Mouse (Mus musculus) small intestine, adult 2 months (tissue): Measurements from ENCODE around the gene Tap2. TPM values are rescaled to one million over a fixed set of nuclear protein-coding genes. Genes with fewer than 3 reads are reported as not detected.

Experiments
- H3K27ac ChIP-seq: fragments of 200-500 bp; 2 replicates; pipeline ENCODE4 v1.5.1; 2012; ENCODE audit warnings: low read depth, low read length, control low read depth, inconsistent platforms; ENCODE audit not compliant: insufficient read depth
- H3K27me3 ChIP-seq: fragments of 200-500 bp; 2 replicates; pipeline ENCODE4 v1.6.1; 2012; ENCODE audit warnings: mild to moderate bottlenecking, moderate library complexity, low read length, inconsistent platforms; ENCODE audit not compliant: control insufficient read depth, insufficient read depth
- H3K36me3 ChIP-seq: fragments of 200-500 bp; 2 replicates; pipeline ENCODE4 v1.6.1; 2012; ENCODE audit warnings: mild to moderate bottlenecking, low read length, control low read depth, inconsistent platforms; ENCODE audit not compliant: control insufficient read depth, insufficient read depth
- H3K4me1 ChIP-seq: fragments of 200-500 bp; 2 replicates; pipeline ENCODE4 v1.6.1; 2012; ENCODE audit warnings: low read length, inconsistent platforms, mixed read lengths; ENCODE audit not compliant: control insufficient read depth, insufficient read depth, insufficient read length
- H3K4me3 ChIP-seq: fragments of 200-500 bp; 2 replicates; pipeline ENCODE4 v1.5.1; 2012; ENCODE audit warnings: low read depth, mild to moderate bottlenecking, control low read depth, inconsistent platforms, low read length, moderate library complexity
- CTCF ChIP-seq: fragments of 200-500 bp; IDR thresholded peaks from 2 replicates; pipeline ENCODE4 v1.5.1; 2012; ENCODE audit warnings: low read depth, mild to moderate bottlenecking, control low read depth, inconsistent platforms, low read length, moderate library complexity, mixed read lengths; ENCODE audit not compliant: insufficient replicate concordance, insufficient read length; ENCODE audit errors: extremely low read depth
- POLR2A ChIP-seq: fragments of 200-500 bp; IDR thresholded peaks from 2 replicates; pipeline ENCODE4 v1.6.1; 2012; ENCODE audit warnings: low read depth, mild to moderate bottlenecking, control low read depth, inconsistent platforms, low read length, moderate library complexity
- WGBS: fragments of 180-500 bp; shearing (Covaris S2); methylation state at CpG from one replicate; pipeline ENCODE4 v1.1.7; 2018; 5-methylcytosine and 5-hydroxymethylcytosine counted together
- polyA plus RNA-seq: library from polyadenylated mRNA; depleted of rRNA; stranded (reverse); fragments of >200 nt; gene quantifications from 2 replicates; pipeline ENCODE4 v1.2.3, GENCODE M21; 2012; rRNA removed

The Tap2 gene
- polyA plus RNA-seq, result 30.4 and 66.1 TPM in 2 replicates

- Histone ChIP-seq H3K27ac (peak within 1 kb of the TSS; percentile 75), H3K27me3 (no peaks in the 10 kb centered on the region), H3K4me1 (peaks cover 13% of the 10 kb centered on the region), H3K4me3 (peak within 1 kb of the TSS; percentile 82), H3K36me3 (peaks cover 18% of the 10 kb centered on the region)
- WGBS, result 52% methylated on average over 5 of the region's 5 CpGs
- TF ChIP-seq POLR2A (no peak), CTCF (no peak)
Observed at GRCm38 (mm10) chr17:34203444-34203843, at the start of gene Tap2. Gene Tap2, plus strand, starts transcription at chr17:34203527.

- WGBS, result 61% methylated on average over 5 of the region's 5 CpGs
- TF ChIP-seq CTCF (no peak), POLR2A (no peak)
- Histone ChIP-seq H3K27ac (no peak overlapping the region), H3K36me3 (peaks cover 11% of the 10 kb centered on the region; the same call in 1 of the 2 replicates), H3K4me3 (no peak overlapping the region), H3K4me1 (peaks cover 7% of the 10 kb centered on the region; the same call in 1 of the 2 replicates), H3K27me3 (no peaks in the 10 kb centered on the region)
Observed at GRCm38 (mm10) chr17:34155534-34155933, 47.8 kb upstream of the Tap2 start.

DNA sequence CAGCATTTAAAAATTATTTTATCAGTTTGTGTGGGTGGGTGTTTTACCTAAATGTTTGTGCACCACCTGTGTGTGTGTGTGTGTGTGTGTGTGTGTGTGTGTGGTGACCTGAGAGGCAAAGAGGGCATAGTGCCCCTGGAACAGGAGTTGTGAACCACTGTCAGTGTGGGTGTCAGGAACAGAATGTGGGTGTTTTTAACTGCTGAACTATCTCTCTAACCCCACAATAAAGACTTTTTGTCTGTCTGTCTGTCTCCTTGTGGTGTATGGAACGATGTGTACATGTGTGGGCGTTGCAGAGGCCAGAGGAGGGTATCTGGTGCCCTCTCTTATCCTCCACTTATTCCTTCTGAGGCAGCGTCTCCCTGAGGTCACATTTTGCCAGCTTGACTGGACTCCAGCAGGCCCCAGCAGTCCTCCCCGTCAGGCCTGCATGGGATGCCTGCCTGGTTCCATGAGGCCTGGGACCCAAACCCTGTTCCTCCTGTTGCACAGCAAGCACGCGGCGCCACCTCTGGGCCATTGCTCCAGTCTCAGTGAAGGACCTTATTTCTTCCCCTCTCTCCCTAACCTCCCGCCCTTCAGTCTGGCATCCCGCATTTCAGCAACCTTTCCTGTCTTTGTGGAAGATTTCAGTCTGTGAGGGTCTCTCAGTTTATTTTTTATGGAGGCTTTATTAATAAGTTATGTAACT, 39.0 kb upstream of the Tap2 start:
- Histone ChIP-seq H3K4me3 (no peak overlapping the region), H3K27ac (no peak overlapping the region), H3K4me1 (no peaks in the 10 kb centered on the region), H3K27me3 (no peaks in the 10 kb centered on the region), H3K36me3 (peaks cover 4% of the 10 kb centered on the region; the same call in 1 of the 2 replicates)
- WGBS, result 52% methylated on average over 9 of the region's 9 CpGs
- no peak for TF ChIP-seq POLR2A
- peak; percentile 33; the same call in 1 of the 2 replicates for TF ChIP-seq CTCF

DNA sequence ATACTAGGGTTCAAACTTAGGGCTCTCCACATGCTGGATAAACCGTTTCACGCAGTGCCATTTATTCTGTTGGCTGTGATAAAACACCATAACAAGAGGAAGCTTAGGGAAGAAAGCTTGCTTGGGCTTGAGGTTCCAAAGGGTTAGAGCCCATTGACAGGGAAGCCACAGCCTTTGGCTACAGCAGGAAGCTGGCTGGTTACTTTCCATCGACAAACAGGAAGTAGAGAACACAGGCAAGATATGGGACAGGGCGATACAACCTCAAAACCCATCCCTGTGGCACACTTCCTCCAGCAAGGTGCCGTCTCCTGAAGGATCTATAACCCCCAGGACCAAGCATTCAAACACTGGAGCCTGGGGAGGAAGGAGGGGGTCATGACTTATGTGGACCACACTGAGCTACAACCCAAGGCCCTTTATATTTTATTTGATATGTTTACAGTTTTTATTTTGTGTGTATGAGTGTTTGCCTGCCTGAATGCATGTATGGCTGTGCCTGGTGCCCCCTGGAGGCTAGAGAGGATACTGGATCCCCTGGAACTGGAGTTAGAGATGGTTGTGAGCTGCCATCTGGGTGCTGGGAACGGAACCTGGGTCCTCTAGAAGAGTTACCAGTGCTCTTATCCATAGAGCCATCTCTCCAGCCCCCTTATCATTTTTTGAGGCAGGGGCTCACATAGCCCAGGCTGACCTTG, 38.1 kb upstream of the Tap2 start:
- H3K4me3 ChIP-seq, result no peak overlapping the region
- 64% methylated on average over 6 of the region's 6 CpGs for WGBS
- no peaks in the 10 kb centered on the region for H3K27me3 ChIP-seq
- no peaks in the 10 kb centered on the region for H3K4me1 ChIP-seq
- peaks cover 4% of the 10 kb centered on the region; the same call in 1 of the 2 replicates for H3K36me3 ChIP-seq
- no peak overlapping the region for H3K27ac ChIP-seq
- TF ChIP-seq POLR2A (no peak), CTCF (peak; percentile 31; the same call in 1 of the 2 replicates)

- Histone ChIP-seq H3K27ac (no peak overlapping the region), H3K4me1 (no peaks in the 10 kb centered on the region), H3K36me3 (no peaks in the 10 kb centered on the region), H3K4me3 (no peak overlapping the region), H3K27me3 (no peaks in the 10 kb centered on the region)
- 0% methylated on average over 2 of the region's 2 CpGs for WGBS
- peak; percentile 77; the same call in 1 of the 2 replicates for TF ChIP-seq CTCF
- no peak for TF ChIP-seq POLR2A
Observed at GRCm38 (mm10) chr17:34169279-34169678, 34.0 kb upstream of the Tap2 start.

DNA sequence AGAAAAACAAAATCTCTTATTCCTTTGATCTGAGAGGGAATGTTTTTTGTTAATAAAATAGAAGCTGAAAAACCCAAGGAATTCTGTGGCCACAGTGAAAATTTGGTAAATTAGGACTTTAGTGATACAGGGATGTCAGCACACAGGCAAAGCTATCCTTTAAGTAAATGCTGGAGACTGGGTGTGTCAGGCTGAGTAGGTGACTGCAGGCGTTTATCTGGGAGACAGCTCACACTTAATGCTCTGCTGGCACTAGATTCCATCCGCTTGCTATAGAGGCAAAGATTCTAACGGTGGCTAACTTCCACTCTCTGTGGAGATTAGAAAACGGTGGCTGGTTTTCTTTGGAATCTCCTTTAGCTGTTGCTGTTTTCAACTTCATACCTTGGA, 32.8 kb upstream of the Tap2 start:
- H3K36me3 ChIP-seq, result no peaks in the 10 kb centered on the region
- no peaks in the 10 kb centered on the region for H3K4me1 ChIP-seq
- TF ChIP-seq CTCF, result no peak
- no peak for TF ChIP-seq POLR2A
- 8% methylated on average over 4 of the region's 4 CpGs for WGBS
- H3K4me3 ChIP-seq, result no peak overlapping the region
- no peak overlapping the region for H3K27ac ChIP-seq
- H3K27me3 ChIP-seq, result no peaks in the 10 kb centered on the region

DNA sequence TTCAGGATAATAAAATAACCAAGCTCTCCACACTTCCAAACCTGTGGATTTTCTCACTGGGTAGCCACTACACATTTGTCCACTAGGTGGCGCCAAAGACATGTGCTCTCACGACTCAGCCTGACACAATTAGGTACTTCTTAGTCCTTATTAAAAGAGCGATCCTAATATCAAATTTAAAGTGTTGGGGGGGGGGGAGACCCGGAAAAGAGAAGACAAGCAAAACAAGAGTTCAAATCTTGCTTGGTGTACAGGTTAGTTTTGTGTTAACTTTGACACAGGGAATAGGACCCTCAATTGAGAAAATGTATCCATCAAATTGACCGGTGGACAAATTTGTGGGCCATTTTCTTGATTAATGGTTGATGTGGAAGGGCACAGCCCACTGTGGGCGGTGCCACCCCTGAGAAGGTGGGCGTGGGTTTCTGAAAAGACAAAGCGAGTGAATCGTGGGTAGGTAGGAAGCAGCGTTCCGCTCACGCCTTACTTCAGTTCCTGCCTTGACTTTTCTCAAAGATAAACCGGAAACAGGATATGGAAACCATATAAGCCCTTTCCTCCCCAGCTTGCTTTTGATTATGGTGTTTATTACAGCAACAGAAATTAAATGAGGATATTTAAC, 32.3 kb upstream of the Tap2 start:
- Histone ChIP-seq H3K36me3 (no peaks in the 10 kb centered on the region), H3K4me3 (no peak overlapping the region), H3K27me3 (no peaks in the 10 kb centered on the region), H3K4me1 (no peaks in the 10 kb centered on the region), H3K27ac (no peak overlapping the region)
- TF ChIP-seq CTCF (no peak; the same call in 1 of the 2 replicates), POLR2A (no peak)
- WGBS, result 36% methylated on average over 13 of the region's 13 CpGs
